Mouse (Mus musculus) heart, postnatal 0 days (tissue): ENCODE results near the gene Pde4d.

ENCODE experiments used
- CTCF ChIP-seq: IDR thresholded peaks from 2 replicates; pipeline ENCODE4 v1.5.1; 2016; ENCODE audit warnings: antibody characterized with exemption, control low read depth, low read depth
- EP300 ChIP-seq: IDR thresholded peaks from 2 replicates; pipeline ENCODE4 v1.6.1; 2016; ENCODE audit warnings: antibody characterized with exemption, low read depth

DNA sequence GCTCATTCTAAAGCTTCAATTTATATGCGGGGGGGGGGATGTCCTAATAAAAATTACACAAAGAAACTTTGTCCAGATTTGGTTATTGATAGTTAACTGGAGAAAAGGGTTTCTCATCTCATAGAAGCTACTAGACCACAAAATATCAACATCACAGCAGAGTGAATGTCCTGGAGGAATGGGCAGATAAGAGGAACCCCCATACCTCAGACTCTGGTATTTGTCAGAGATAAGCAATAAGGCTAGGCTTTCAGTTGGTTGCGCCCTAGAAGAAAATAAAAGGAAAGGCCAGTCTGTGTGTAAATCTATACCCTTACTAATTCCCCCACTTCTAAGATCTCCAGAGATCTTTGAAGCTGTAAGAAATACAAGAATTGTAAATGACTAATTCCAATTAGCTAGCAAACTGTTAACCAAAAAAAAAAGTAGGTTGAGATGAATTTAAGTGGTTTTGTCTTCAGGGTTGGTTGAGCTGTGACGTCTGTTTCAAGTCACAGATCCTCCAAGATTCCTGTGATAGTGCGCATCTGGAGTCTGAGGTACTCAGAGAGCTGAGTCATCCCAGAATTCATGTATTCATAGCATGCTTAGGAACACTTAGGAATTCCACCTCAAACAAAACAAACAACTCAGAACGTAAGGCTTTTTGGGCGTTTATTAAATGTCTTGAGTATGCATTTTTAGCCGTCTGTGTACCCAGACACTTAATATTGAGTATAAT lies 1197.9 kb downstream of the Pde4d start:
- TF ChIP-seq CTCF (no peak), EP300 (no peak)
